Mouse (Mus musculus) left cerebral cortex, postnatal 10 days (tissue): Measurements from ENCODE around the gene Smg8. TPM values are rescaled to one million over a fixed set of nuclear protein-coding genes. Genes with fewer than 3 reads are reported as not detected.
"Not testable (repeated sequence)": the region's sequence is repeated elsewhere in the genome, so short reads cannot be mapped to it uniquely, and the experiment has no call there.

Experiments
- DNase-seq, 2 experiments: peaks; one replicate each; pipeline ENCODE4 v3.0.0; 2021 to 2022; ENCODE audit warnings: low spot score in 2 of 2, mixed read lengths in 1 of 2; ENCODE audit errors: extremely low spot score in 1 of 2
- intact Hi-C: fragments of 180-260 bp; cut with DNase I; formaldehyde crosslinking; loops from one replicate; pipeline ENCODE4 v1.15.1; 2025
- microRNA-seq: library from miRNA; unstranded; fragments of <30 nt; microRNA quantifications from one replicate; pipeline ENCODE4 v1.2.0, GENCODE M21; 2022
- total RNA-seq, 2 experiments: library from RNA; stranded (reverse); gene quantifications; 2 replicates each; pipeline ENCODE4 v1.2.3; 2021

The Smg8 gene
- total RNA-seq, 2 experiments from 2014 or later = 15.4 to 15.8 TPM

DNA sequence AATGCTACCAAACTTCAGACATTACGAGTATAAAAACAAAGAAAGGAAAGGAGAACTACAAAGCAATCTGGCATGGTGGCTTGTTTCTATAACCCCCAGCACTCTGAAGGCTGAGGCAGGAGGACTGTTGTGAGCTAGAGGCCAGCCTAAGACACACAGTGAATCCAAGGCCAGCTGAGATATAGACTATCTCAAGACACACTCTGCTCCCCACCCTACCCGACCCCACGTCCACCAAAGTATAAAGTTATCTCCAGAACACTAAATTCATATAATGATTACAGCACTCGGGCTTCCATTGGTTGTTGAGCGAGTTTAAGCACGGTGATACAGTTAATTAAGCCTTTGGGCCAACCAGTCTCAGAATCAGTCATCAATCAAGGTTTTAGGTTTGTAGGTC is 30.3 kb downstream of the Smg8 start:
- no peak for DNase-seq

DNA sequence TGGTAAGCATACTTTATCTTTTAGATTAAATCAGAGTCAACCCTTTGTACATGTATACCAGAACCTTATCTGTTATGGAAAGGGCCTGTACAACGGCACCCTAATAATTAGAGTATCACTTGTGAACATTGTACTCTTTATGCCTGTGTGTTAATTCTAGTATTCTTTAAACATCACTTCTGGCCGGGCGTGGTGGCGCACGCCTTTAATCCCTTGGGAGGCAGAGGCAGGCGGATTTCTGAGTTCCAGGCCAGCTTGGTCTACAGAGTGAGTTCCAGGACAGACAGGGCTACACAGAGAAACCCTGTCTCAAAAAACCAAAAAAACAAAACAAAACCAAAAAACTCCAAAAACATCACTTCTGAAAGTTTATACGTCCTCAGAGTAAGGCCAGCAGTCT is 37.7 kb downstream of the Smg8 start:
- intact Hi-C loops = loop anchor here (10.0 kb wide), 1 partner anchor 344 kb away; no protein-coding TSS in a partner anchor
- not testable (repeated sequence) for DNase-seq

More for the DNA sequence above, 30.3 kb downstream of the Smg8 start:
- intact Hi-C loops = no loop called here

DNA sequence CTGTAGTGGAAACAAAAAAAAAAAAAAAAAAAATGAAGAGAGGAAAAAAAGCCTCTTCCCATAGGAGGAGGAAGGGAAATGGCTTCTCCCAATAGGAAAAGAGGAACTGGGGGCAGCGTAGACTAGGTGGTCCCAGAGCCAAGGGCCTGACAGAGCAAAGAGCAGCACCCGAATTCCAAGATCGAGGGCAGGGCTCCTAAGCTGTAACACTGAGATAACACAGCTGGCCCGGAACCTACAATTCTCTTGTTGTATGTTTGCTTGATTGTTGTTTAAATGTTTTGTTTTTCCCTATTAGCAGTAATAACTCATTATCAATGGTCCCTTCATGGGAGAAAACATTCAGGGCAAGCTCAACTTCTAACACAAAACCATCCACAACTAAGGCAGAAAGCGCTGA is 39.6 kb downstream of the Smg8 start:
- no peak for DNase-seq
- intact Hi-C loops = loop anchor here (10.0 kb wide), 1 partner anchor 342 kb away; no protein-coding TSS in a partner anchor

DNA sequence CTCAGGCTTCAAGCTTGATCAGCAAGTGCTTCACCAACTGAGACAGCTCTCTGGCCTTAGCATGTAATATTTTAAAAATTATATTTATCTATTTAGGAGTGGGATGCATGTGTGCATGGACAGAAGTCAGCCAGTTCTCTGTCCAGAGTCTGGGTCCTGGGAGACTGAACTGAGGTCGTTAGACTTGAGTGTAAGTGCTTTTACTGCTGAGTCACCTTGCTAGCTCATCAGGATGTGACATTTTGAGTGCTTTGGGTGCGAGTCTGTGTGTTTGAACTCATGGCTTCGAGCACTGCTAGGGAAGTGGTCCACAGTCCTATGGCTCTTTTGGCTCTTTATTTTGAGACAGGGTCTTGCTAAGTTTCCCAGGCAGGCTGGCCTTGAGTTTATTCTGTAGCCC is 43.5 kb downstream of the Smg8 start:
- intact Hi-C loops = loop anchor here (10.0 kb wide), 1 partner anchor 338 kb away; no protein-coding TSS in a partner anchor
- no peak for DNase-seq

DNA sequence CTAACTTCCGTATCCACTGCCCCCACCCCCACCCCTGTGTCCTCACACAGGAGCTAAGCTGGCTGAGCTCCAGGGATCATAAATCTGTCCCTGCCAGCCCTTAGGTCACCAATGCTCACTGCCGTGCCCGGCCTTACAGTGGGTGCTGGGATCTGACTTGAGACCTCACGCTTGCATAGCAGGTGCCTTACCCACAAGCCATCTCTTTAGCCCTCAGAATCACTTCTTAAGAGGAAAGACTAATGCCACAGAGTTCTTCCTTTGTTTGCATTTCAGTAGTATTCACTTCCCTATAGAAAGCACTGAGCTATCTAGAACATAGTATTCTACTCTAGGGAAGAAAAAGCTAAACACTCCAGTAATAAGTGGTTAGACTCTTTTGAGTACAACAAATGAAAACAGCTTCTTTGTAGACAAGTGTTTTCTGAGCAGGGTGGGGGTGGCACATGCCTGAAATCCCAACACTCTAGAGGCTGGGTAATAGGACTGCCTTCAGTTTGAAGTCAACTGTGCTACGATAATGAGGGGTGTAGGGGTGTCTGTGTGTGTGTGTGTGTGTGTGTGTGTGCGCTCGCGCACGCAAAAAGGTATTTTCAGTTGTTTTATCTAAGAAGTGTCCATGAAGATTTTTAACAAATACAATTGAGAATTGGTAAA is 47.1 kb downstream of the Smg8 start:
- intact Hi-C loops = no loop called here
- DNase-seq = no peak

DNA sequence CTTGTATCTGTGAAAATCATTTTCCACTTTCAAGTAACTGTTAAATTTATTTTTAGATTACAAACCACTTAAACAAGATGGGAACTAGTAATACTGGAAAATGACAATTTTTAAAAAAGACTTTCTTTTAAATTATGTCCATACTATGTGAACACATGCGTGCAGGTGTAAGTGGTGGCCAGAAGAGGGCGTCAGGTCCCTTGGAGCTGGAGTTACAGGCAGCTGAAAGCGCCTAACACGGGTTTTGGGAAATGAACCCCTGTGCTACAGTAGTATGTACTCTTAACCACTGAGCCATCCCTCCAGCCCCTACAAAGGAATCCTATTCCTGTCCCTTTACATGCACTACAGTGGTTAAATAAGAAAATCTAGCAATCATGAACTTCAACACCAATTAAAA is 50.4 kb downstream of the Smg8 start:
- DNase-seq = no peak
- intact Hi-C loops = no loop called here

DNA sequence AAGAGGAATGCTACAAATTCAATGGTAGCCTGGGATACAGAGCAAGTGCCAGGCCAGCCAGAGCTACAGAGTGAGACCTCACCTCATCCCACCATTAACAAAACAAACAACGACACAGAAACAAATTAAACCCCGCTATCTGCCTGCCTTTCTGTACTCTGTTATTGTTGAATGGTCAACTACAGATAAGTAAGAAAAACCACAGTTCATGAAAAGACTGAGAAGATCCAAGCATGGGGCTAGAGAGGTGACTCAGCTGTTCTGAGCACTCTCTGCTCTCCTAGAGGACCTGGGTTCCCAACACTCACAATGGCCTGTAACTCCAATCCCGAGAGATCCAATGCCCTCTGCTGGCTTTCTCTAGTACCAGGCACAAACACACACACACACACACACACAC is 58.4 kb downstream of the Smg8 start:
- DNase-seq = no peak
- intact Hi-C loops = no loop called here

Small RNAs within 50 kb of the gene (microRNA-seq; reads per million reads assigned to microRNA genes)
- 967 reads per million, percentile 76 among the genes with 10 or more reads in this experiment for gene Mir301

Other genes starting within 250 kb of the Smg8 start
- gene Ypel2, start 93.1 kb downstream of the Smg8 start, total RNA-seq = 10 to 100 TPM; 21.4 to 22.4 TPM
- gene Gdpd1, start 12.7 kb downstream of the Smg8 start, total RNA-seq = 10 to 100 TPM; 57.0 to 58.1 TPM
- 1 to 10 TPM; 1.3 to 1.5 TPM for gene Prr11, start 21.9 kb upstream of the Smg8 start, total RNA-seq
- gene Ska2, start 22.5 kb upstream of the Smg8 start, total RNA-seq = 10 to 100 TPM; 16.3 to 16.9 TPM
- 100 to 1,000 TPM; 176 to 177 TPM for gene Trim37, start 40.3 kb upstream of the Smg8 start, total RNA-seq